Mouse (Mus musculus) gastrocnemius, adult 2 months (tissue): ENCODE measurements around the gene Tnnc1. TPM values are rescaled to one million over a fixed set of nuclear protein-coding genes. Genes with fewer than 3 reads are reported as not detected.
A peak's percentile ranks its signal among the peaks of the same experiment; 100 is the strongest.

Experiments used
- DNase-seq: peaks from one replicate; pipeline ENCODE4 v3.0.0; 2022
- H3K27ac ChIP-seq: fragments of 200-600 bp; 2 replicates; pipeline ENCODE4 v1.8.1; 2022; ENCODE audit warnings: mild to moderate bottlenecking
- H3K4me3 ChIP-seq: fragments of 200-600 bp; 2 replicates; pipeline ENCODE4 v1.8.1; 2022; ENCODE audit warnings: mild to moderate bottlenecking, moderate library complexity
- CTCF ChIP-seq: fragments of 200-600 bp; IDR thresholded peaks from 2 replicates; pipeline ENCODE4 v1.8.1; 2022; ENCODE audit warnings: antibody characterized with exemption, mild to moderate bottlenecking, moderate library complexity
- intact Hi-C: fragments of 180-260 bp; cut with DNase I; formaldehyde crosslinking; loops from one replicate; pipeline ENCODE4 v1.15.1; 2025
- total RNA-seq, 2 experiments: library from RNA; stranded (reverse); gene quantifications; 2 replicates each; pipeline ENCODE4 v1.2.3; 2021

Tnnc1 gene
- total RNA-seq, 2 experiments from 2014 or later, result 386 to 1,185 TPM

DNA sequence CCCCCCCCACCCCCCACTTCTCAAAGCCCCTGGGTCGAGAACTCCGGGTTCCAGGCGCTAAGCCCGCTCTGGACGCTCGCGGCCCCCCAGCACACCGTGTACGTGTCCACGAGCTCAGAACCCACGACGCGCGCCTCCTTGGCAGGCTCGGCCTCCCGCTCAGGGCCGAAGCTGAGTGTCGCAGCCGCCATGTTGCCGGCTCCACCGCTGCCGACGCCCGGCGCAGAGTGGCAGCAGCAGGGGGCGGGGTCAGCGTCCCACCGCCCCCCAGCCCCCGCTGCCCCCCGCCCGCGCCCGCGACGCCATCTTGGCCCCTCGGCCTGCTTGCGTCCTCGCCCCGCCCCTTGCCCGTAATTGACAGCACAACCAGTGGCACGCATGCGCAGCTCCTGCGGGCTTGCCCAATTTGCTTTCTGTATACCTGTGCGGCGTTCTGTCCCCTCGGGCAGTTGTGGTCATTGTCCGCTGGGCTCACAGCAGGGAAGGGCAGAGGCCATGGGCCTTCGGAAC is 1.6 kb upstream of the Tnnc1 start:
- peak; percentile 98 for DNase-seq
- intact Hi-C loops, result loop anchor here (5.0 kb wide), 1 partner anchor 46 kb away; the partner anchor contains the start of genes Bap1 and Phf7
- H3K4me3 ChIP-seq, result peak overlapping the region; percentile 86
- no peak for TF ChIP-seq CTCF
- peak overlapping the region; percentile 95 for H3K27ac ChIP-seq

GRCm38 (mm10) chr14:31207070-31207830 is 862 bp upstream of the Tnnc1 start:
- peak overlapping the region; percentile 95 for H3K27ac ChIP-seq
- peak overlapping the region; percentile 86 for H3K4me3 ChIP-seq
- no peak for DNase-seq
- TF ChIP-seq CTCF, result no peak
- intact Hi-C loops, result loop anchor here (5.0 kb wide), 1 partner anchor 45 kb away; the partner anchor contains the start of genes Bap1 and Phf7

GRCm38 (mm10) chr14:31209133-31209557 is 1.0 kb downstream of the Tnnc1 start:
- H3K27ac ChIP-seq, result peak overlapping the region; percentile 53; the same call in 1 of the 2 replicates

GRCm38 (mm10) chr14:31211854-31212253 is 3.7 kb downstream of the Tnnc1 start:
- intact Hi-C loops, result no loop called here
- no peak for TF ChIP-seq CTCF

More at GRCm38 (mm10) chr14:31209133-31209557, 1.0 kb downstream of the Tnnc1 start:
- intact Hi-C loops, result loop anchor here (5.0 kb wide), 1 partner anchor 43 kb away; the partner anchor contains the start of genes Bap1 and Phf7
- H3K4me3 ChIP-seq, result no peak overlapping the region
- DNase-seq, result no peak
- no peak for TF ChIP-seq CTCF

GRCm38 (mm10) chr14:31212499-31212898 is 4.4 kb downstream of the Tnnc1 start:
- H3K27ac ChIP-seq, result no peak overlapping the region
- intact Hi-C loops, result no loop called here
- no peak overlapping the region for H3K4me3 ChIP-seq

More at GRCm38 (mm10) chr14:31211854-31212253, 3.7 kb downstream of the Tnnc1 start:
- Histone ChIP-seq H3K4me3 (no peak overlapping the region), H3K27ac (no peak overlapping the region)
- DNase-seq, result no peak

GRCm38 (mm10) chr14:31213868-31214267 is 5.8 kb downstream of the Tnnc1 start:
- H3K4me3 ChIP-seq, result no peak overlapping the region
- no peak for TF ChIP-seq CTCF
- no peak for DNase-seq
- intact Hi-C loops, result no loop called here
- no peak overlapping the region for H3K27ac ChIP-seq

More at GRCm38 (mm10) chr14:31212499-31212898, 4.4 kb downstream of the Tnnc1 start:
- no peak for TF ChIP-seq CTCF
- DNase-seq, result no peak

GRCm38 (mm10) chr14:31214684-31215083 is 6.6 kb downstream of the Tnnc1 start:
- no peak overlapping the region for H3K4me3 ChIP-seq
- intact Hi-C loops, result loop anchor here (1.0 kb wide), 1 partner anchor 20 kb away; no protein-coding TSS in a partner anchor
- no peak for TF ChIP-seq CTCF
- DNase-seq, result no peak
- no peak overlapping the region for H3K27ac ChIP-seq

DNA sequence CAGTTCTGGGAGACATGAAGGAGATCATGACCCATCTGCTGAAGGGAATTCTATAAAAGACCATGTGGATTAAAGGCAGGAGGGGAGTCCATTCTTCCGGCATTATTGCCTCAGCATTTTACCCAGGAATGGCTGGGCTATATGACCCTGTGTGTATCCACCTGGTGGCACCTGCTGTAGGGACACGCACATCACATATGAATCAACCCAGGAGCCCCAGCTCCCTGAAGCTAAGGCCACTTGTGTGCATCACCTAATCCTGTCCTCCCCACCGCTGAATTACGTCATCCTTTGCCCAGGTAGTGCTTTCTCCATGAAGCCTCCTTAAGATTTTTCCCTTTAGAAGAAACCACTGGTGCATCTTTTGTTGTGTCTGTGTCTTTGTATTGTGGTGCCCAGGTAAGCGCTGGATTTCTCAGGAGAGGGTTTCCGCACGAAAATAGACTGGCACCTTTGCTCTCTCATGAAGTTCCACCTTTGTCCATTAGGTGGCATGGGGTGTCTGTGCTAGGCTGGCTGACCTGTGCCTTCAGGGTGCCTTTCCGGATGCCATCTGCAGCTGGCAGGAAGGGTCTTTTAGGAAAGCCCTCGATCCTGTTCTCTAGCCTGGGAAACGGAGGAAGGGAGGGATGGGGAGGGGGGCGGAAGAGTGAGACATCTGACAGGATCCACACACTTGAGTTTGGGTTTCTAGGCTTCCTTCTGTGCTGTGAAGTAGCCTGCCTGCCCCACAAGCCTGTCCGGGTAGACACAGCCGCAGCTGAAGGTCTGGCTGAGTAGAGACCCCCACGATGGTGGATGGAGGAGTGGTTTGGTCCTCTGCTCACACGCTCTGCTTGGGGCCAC is 7.3 kb downstream of the Tnnc1 start:
- intact Hi-C loops, result loop anchor here (1.0 kb wide), 1 partner anchor 19 kb away; no protein-coding TSS in a partner anchor
- Histone ChIP-seq H3K4me3 (peak overlapping the region; percentile 23; the same call in 1 of the 2 replicates), H3K27ac (peak overlapping the region; percentile 28; the same call in 1 of the 2 replicates)
- DNase-seq, result peak; percentile 63
- peak; percentile 87 for TF ChIP-seq CTCF

DNA sequence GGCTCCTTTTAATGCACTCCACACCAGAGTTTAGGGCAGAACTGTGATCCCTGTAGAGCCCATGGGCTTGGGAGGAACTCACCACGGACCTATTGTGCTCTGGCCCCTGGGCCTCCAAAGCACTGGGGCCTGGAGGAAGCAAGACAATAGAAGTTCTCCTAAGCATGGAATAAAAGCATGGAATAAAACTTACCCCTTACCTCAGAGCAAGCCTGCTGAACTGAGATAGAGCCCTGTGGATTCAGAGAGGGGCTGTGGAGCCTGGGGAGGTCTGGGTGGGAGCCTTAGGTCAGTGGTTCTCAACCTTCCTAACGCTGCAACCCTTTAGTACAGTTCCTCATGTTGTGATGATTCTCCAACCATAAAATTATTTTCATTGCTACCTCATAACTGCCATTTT is 8.7 kb downstream of the Tnnc1 start, which contains the start of gene Nisch:
Gene Nisch, minus strand, starts transcription at position 101 of the 400 bp plus-strand sequence.
- peak within 1 kb of the TSS; percentile 65 for H3K4me3 ChIP-seq
- DNase-seq, result no peak
- peak within 1 kb of the TSS; percentile 74 for H3K27ac ChIP-seq
- intact Hi-C loops, result no loop called here
- TF ChIP-seq CTCF, result no peak

DNA sequence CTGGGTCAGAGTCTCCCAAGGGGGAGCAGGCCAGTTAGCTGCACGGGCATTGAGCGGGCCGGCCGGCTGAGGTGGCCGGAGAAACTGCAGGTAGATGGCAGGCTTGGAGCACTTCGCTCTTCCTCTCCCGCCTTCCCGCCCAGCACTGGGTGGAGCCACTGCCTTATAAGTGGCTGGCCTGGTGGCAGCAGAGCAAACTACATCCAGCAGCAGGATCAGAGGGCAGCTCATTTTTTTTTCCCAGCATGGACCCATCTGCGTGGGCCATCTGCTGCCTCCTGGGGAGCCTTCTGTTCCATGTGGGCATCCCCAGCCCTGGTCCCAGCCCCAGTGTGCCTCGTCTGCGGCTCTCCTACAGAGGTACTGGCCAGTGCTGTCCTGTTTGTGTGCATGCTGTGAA is 9.6 kb downstream of the Tnnc1 start, which contains the start of gene Sema3g:
Gene Sema3g, plus strand, starts transcription at position 195 of the 400 bp plus-strand sequence.
- Histone ChIP-seq H3K27ac (peak within 1 kb of the TSS; percentile 74), H3K4me3 (peak within 1 kb of the TSS; percentile 65)
- TF ChIP-seq CTCF, result peak; percentile 64
- peak; percentile 68 for DNase-seq
- intact Hi-C loops, result no loop called here

DNA sequence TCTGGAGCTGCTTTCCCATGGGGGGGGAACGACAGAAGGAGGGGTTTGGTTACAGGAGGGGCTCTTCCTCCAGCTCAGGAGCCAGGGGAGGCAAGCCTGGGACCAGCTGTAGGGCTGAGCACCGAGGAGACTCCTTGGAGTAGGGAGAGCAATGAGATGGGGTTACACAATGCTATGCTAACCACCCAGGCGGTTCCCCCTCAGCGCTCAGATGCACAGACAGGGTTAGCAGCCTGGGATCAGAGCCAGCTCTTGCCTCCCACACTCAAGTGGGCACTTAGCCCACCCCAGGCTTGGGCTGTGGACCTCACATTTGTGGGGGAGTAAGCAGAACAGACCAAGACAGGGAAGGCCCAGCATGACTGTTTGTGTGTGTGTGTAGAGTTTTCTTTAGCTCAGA is 18.9 kb downstream of the Tnnc1 start:
- Histone ChIP-seq H3K27ac (peak overlapping the region; percentile 56), H3K4me3 (no peak overlapping the region)
- no peak for TF ChIP-seq CTCF
- DNase-seq, result no peak
- intact Hi-C loops, result no loop called here

GRCm38 (mm10) chr14:31228234-31228633 is 20.1 kb downstream of the Tnnc1 start:
- H3K27ac ChIP-seq, result peak overlapping the region; percentile 81
- intact Hi-C loops, result no loop called here
- no peak for TF ChIP-seq CTCF
- no peak for DNase-seq
- H3K4me3 ChIP-seq, result peak overlapping the region; percentile 34; the same call in 1 of the 2 replicates
